Mouse (Mus musculus): ENCODE measurements around the gene Veph1. TPM values are rescaled to one million over a fixed set of nuclear protein-coding genes. Genes with fewer than 3 reads are reported as not detected.

Veph1 gene
- polyA plus RNA-seq (2014; fragmentation: Illumina TruSeq; extraction: RNeasy Lipid Tissue Mini Kit (QIAGEN cat#74804); ENCODE audit: low read depth, low replicate concordance) = 0.28 TPM

GRCm38 (mm10) chr3:66296545-66296944, at the start of gene Veph1:
Gene Veph1 (minus strand): TSS chr3:66296837.

GRCm38 (mm10) chr3:66219655-66220191, 76.9 kb downstream of the Veph1 start, which contains the start of gene Ptx3:
Gene Ptx3 (plus strand): TSS chr3:66219910.

Other genes starting within 250 kb of the Veph1 start
- gene Ptx3, start 76.9 kb downstream of the Veph1 start, polyA plus RNA-seq (2014; fragmentation: Illumina TruSeq; extraction: RNeasy Lipid Tissue Mini Kit (QIAGEN cat#74804); ENCODE audit: low read depth, low replicate concordance) = 0.10 TPM

Data from testis, adult 10 weeks (tissue).